8 mouse cellular contexts compared by ENCODE assay signal in genomic region chr5:118413428-118414282, GRCm38 (mm10).
DNase-seq lines count a peak whose midpoint lies in the region; ATAC-seq and TF ChIP-seq lines count a peak whose summit lies in the region.

No protein-coding gene starts in this region.

- in situ Hi-C loops in CH12.LX (cut with MboI; ENCODE audit: low pct_ligation_motif_present, low pct_unique_long_range_greater_than_20kb, low sequenced_read_pairs), result no loop called here

- WGBS in heart, embryonic 11.5 days (ENCODE audit: insufficient replicate concordance), result 61% methylated on average over 13 of the region's 13 CpGs
- WGBS in limb, embryonic 11.5 days, result 69% methylated on average over 13 of the region's 13 CpGs
- 63% methylated on average over 13 of the region's 13 CpGs for WGBS in midbrain, embryonic 14.5 days

- no peaks in the 10 kb centered on the region for H3K79me2 ChIP-seq in CH12.LX (replicated peaks; ENCODE audit: control insufficient read depth, extremely low read depth, insufficient read depth, poor library complexity, severe bottlenecking)

- no peaks in the 10 kb centered on the region for H3K27me3 ChIP-seq in CH12.LX (replicated peaks)
- H3K27me3 ChIP-seq in heart, embryonic 11.5 days (ENCODE audit: control insufficient read depth, insufficient read depth, low read length), result 0 out of 2 replicates have a peak, but pooled peaks cover 2% of the 10 kb centered on the region
- H3K27me3 ChIP-seq in limb, embryonic 11.5 days (ENCODE audit: control insufficient read depth, insufficient read depth, low read length), result no peaks in the 10 kb centered on the region
- no peaks in the 10 kb centered on the region for H3K27me3 ChIP-seq in midbrain, embryonic 14.5 days (ENCODE audit: control insufficient read depth, insufficient read depth, low read length)

- no peak for TF ChIP-seq RAD21 in CH12.LX (IDR thresholded peaks at IDR 0.05; ENCODE audit: low read depth, low read length)

- H3K4me1 ChIP-seq in CH12.LX (ENCODE audit: control insufficient read depth in 1 of 2, insufficient read depth in 2 of 2), result peaks cover 0 to 24% of the 10 kb centered on the region in 2 experiments; a peak in 2 of 4 replicates
- 0 out of 2 replicates have a peak, but pooled peaks cover 3% of the 10 kb centered on the region for H3K4me1 ChIP-seq in heart, embryonic 11.5 days (ENCODE audit: control insufficient read depth, insufficient read depth, low read length)
- H3K4me1 ChIP-seq in limb, embryonic 11.5 days (ENCODE audit: control insufficient read depth, insufficient read depth, low read length), result no peaks in the 10 kb centered on the region
- H3K4me1 ChIP-seq in midbrain, embryonic 14.5 days (ENCODE audit: control insufficient read depth, insufficient read depth, low read length), result peaks cover 4% of the 10 kb centered on the region; the same call in 1 of the 2 replicates

- no peak overlapping the region for H3K4me2 ChIP-seq in CH12.LX (ENCODE audit: insufficient read depth, low read depth, poor library complexity, severe bottlenecking)
- no peak overlapping the region for H3K4me2 ChIP-seq in heart, embryonic 11.5 days
- H3K4me2 ChIP-seq in limb, embryonic 11.5 days (ENCODE audit: low read depth, severe bottlenecking), result no peak overlapping the region
- H3K4me2 ChIP-seq in midbrain, embryonic 14.5 days (ENCODE audit: low read length), result peak overlapping the region; percentile 20; the same call in 1 of the 2 replicates

- dilution Hi-C loops in CH12.LX (cut with MboI; ENCODE audit: extremely low pct_ligation_motif_present, extremely low pct_unique_long_range_greater_than_20kb, low sequenced_read_pairs), result no loop called here

- ATAC-seq in erythroblast, adult 5-6 weeks (replicated peaks; ENCODE audit: low FRiP score, poor library complexity, severe bottlenecking), result peak; percentile 93
- peak; percentile 85 for ATAC-seq in heart, embryonic 11.5 days (replicated peaks; ENCODE audit: insufficient number of reproducible peaks, low FRiP score, low TSS enrichment)
- peak; percentile 92 for ATAC-seq in limb, embryonic 11.5 days (ENCODE audit: insufficient number of reproducible peaks, low FRiP score, low TSS enrichment, low read depth)
- peak; percentile 90 for ATAC-seq in midbrain, embryonic 14.5 days (ENCODE audit: low FRiP score, low TSS enrichment)

- peaks cover 0 to 3% of the 10 kb centered on the region in 2 experiments for H3K36me3 ChIP-seq in CH12.LX (replicated peaks in 1 of 2; ENCODE audit: control insufficient read depth in 1 of 2, insufficient read depth in 1 of 2, low read length in 1 of 2)
- H3K36me3 ChIP-seq in heart, embryonic 11.5 days (ENCODE audit: control insufficient read depth, insufficient read depth, low read length), result no peaks in the 10 kb centered on the region
- no peaks in the 10 kb centered on the region for H3K36me3 ChIP-seq in limb, embryonic 11.5 days (ENCODE audit: control insufficient read depth, insufficient read depth, low read length)
- H3K36me3 ChIP-seq in midbrain, embryonic 14.5 days (ENCODE audit: control insufficient read depth, insufficient read depth, low read length), result no peaks in the 10 kb centered on the region

- H3K9me3 ChIP-seq in CH12.LX (replicated peaks; ENCODE audit: low read length), result no peaks in the 10 kb centered on the region
- no peaks in the 10 kb centered on the region for H3K9me3 ChIP-seq in heart, embryonic 11.5 days (replicated peaks; ENCODE audit: control insufficient read depth, low read length)
- H3K9me3 ChIP-seq in limb, embryonic 11.5 days (ENCODE audit: control insufficient read depth, low read length), result no peaks in the 10 kb centered on the region
- H3K9me3 ChIP-seq in midbrain, embryonic 14.5 days (ENCODE audit: control insufficient read depth, low read length), result no peaks in the 10 kb centered on the region

- peak; percentile 92 for DNase-seq in CH12.LX (ENCODE audit: extremely low read depth)
- peak; percentile 98 for DNase-seq in brain, adult 2 months (ENCODE audit: low read depth, low spot score)
- peak; percentile 73 for DNase-seq in kidney, adult 9 months
- DNase-seq in limb, embryonic 11.5 days (ENCODE audit: low spot score), result peak; percentile 74
- peak; percentile 91 for DNase-seq in midbrain, embryonic 14.5 days
- DNase-seq in telencephalon, adult 2 months (ENCODE audit: low read depth, low spot score), result peak; percentile 94

- H3K9ac ChIP-seq in CH12.LX (ENCODE audit: insufficient read depth, low read depth), result no peak overlapping the region
- H3K9ac ChIP-seq in heart, embryonic 11.5 days (ENCODE audit: low read depth, low read length), result no peak overlapping the region
- no peak overlapping the region for H3K9ac ChIP-seq in limb, embryonic 11.5 days (ENCODE audit: low read length)
- H3K9ac ChIP-seq in midbrain, embryonic 14.5 days (replicated peaks; ENCODE audit: low read length), result no peak overlapping the region

- no peak for TF ChIP-seq EP300 in CH12.LX (IDR thresholded peaks at IDR 0.05; ENCODE audit: low read length)

- no peak for TF ChIP-seq CTCF in CH12.LX (conservative IDR thresholded peaks at IDR 0.05 in 1 of 2, IDR thresholded peaks at IDR 0.05 in 1 of 2; ENCODE audit: low read depth in 2 of 2, low read length in 2 of 2)

- peak overlapping the region in 2 of 3 experiments; percentile 38 to 47 for H3K4me3 ChIP-seq in CH12.LX (replicated peaks in 1 of 3; ENCODE audit: low read depth in 2 of 3, low read length in 2 of 3, poor library complexity in 1 of 3)
- H3K4me3 ChIP-seq in heart, embryonic 11.5 days (ENCODE audit: low read depth, low read length), result no peak overlapping the region
- H3K4me3 ChIP-seq in limb, embryonic 11.5 days (ENCODE audit: low read depth, low read length), result no peak overlapping the region
- no peak overlapping the region for H3K4me3 ChIP-seq in midbrain, embryonic 14.5 days (replicated peaks; ENCODE audit: low read depth, low read length)

- no peak overlapping the region for H3K27ac ChIP-seq in CH12.LX (ENCODE audit: insufficient read depth, low read depth)
- H3K27ac ChIP-seq in heart, embryonic 11.5 days (ENCODE audit: low read depth, low read length), result no peak overlapping the region
- no peak overlapping the region; the same call in 1 of the 2 replicates for H3K27ac ChIP-seq in limb, embryonic 11.5 days (replicated peaks; ENCODE audit: low read depth, low read length)
- H3K27ac ChIP-seq in midbrain, embryonic 14.5 days (replicated peaks; ENCODE audit: low read depth, low read length), result 0 out of 2 replicates have a peak overlapping the region, but pooled peaks have one; percentile 26

- TF ChIP-seq POLR2A in CH12.LX (IDR thresholded peaks at IDR 0.05; ENCODE audit: low read depth, low read length), result peak; percentile 59

TF ChIP-seq in CH12.LX, 34 proteins besides CTCF, POLR2A, EP300 and RAD21:
- TF ChIP-seq ELF1 (IDR thresholded peaks at IDR 0.05; ENCODE audit: low read depth, low read length), result peak; percentile 86
- TF ChIP-seq USF1 (IDR thresholded peaks at IDR 0.05; ENCODE audit: low read depth, low read length), result peak; percentile 90
- peak; percentile 85 for TF ChIP-seq USF2 (conservative IDR thresholded peaks at IDR 0.05; ENCODE audit: low read depth, low read length)
- no peak for TF ChIP-seq ZNF384 (IDR thresholded peaks at IDR 0.05; ENCODE audit: low read depth, low read length)
- 0 out of 2 replicates have a peak, but pooled peaks have one; percentile 26 for TF ChIP-seq TCF12 (IDR thresholded peaks at IDR 0.05; ENCODE audit: low read depth, low read length)
- 0 out of 2 replicates have a peak, but pooled peaks have one; percentile 55 for TF ChIP-seq TBP (conservative IDR thresholded peaks at IDR 0.05; ENCODE audit: low read depth, low read length)
- TF ChIP-seq KAT2A (IDR thresholded peaks at IDR 0.05; ENCODE audit: insufficient replicate concordance, low read length), result peak; percentile 65; the same call in 1 of the 2 replicates
- TF ChIP-seq MAX (IDR thresholded peaks at IDR 0.05; ENCODE audit: low read length), result no peak
- TF ChIP-seq HCFC1 (IDR thresholded peaks at IDR 0.05; ENCODE audit: low read depth, low read length), result peak; percentile 96

Comparison
In these comparisons a context has a peak if more than half of its experiments do, and no peak if none do; other contexts are left out.
1. H3K4me3 ChIP-seq: peak in CH12.LX (2 of 3); none in heart, embryonic 11.5 days (single experiment), limb, embryonic 11.5 days (single experiment) and midbrain, embryonic 14.5 days (single experiment).
2. Peak in every context shown above with its lines, with median percentiles within 50 percentile points of each other: DNase-seq and ATAC-seq.